Mouse (Mus musculus): ENCODE measurements at regions not wholly inside any gene's neighbourhood (a gene's known extent, or its start where the extent isn't known, plus 50 kb on each side); places are given as distances from the start of the nearest gene placed in this dataset.
A peak's percentile ranks its signal among the peaks of the same experiment; 100 is the strongest.

DNA sequence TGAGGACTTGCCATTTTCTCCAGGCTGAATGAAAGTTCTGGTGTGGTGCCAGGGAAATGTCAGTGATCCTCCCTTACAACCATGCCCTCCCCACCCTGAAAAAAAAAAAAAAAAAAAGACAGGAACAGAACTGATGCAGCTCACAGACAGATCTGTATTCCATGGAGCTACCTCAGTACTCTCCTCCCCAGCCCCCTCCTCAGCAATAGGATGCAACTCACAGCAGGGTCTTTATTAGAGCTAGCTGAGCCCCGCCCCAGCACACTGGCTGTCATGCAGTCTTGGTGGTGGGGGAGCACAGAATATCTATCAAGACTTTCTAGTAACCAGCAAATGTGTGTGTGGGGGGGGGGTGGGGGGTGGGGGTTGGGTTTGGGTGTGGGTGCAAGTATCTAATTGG, 1299.9 kb upstream of the Pcdh17 start:
- DNase-seq (ENCODE audit: low spot score): no peak

DNA sequence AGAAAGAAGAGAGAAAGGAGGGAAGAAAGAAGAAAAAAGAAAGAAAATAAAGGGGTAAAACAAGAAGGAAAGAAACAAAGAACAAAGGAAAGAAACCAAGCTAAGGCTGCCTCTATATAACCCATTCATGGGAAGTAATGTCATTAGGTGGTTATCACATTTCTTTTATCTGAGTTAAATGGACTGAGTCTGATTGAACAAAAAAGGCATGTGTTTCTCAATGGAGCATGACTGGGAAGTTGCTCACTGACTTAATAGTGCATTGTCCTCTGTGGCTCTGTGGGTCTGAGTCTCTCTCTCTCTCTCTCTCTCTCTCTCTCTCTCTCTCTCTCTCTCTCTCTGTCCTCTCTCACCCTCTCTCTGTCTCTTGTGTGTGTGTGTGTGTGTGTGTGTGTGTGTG, 1288.5 kb upstream of the Pcdh17 start:
- DNase-seq (ENCODE audit: low spot score): peak; percentile 64

Measured in embryo, embryonic 10.5 days (tissue).